Mouse (Mus musculus) lung, adult 2 months (tissue): ENCODE results near the gene Cd248.

Experiments
- CTCF ChIP-seq: fragments of 200-500 bp; IDR thresholded peaks from 2 replicates; pipeline ENCODE4 v1.5.1; 2011; ENCODE audit warnings: mild to moderate bottlenecking, low read length, control low read depth; ENCODE audit not compliant: insufficient read depth
- POLR2A ChIP-seq: fragments of 200-500 bp; IDR thresholded peaks from 2 replicates; pipeline ENCODE4 v1.6.1; 2011; ENCODE audit warnings: low read depth, mild to moderate bottlenecking, control low read depth, low read length, borderline replicate concordance; ENCODE audit errors: extremely low read depth

GRCm38 (mm10) chr19:5045531-5045930 lies 22.3 kb upstream of the Cd248 start:
- TF ChIP-seq POLR2A (no peak), CTCF (no peak)
